Mouse (Mus musculus) right cerebral cortex, adult 18-20 months (tissue): Measurements from ENCODE around the gene Umodl1.

ENCODE experiments used
- DNase-seq: peaks from one replicate; pipeline ENCODE4 v3.0.0; 2022; ENCODE audit warnings: mixed read lengths

Umodl1 gene

DNA sequence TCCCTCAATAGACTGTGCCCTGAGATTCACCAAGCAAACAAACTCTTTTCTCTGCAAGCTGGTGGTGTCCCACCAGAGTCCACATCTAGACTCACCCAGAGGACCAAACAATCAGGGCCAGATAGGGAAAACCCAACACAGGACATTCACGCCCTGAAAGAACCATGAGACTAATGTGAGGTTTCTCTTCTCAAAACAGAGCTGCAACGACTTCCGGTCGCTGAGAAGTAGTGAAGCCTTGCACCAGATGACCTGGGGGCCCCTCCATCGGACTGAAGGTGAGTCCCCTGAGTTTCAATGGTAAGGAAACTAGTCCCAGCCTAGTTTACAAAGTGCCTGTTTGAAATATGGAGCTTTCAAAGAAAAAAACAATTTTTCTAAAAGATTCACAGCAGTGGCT is 48.2 kb downstream of the Umodl1 start:
- DNase-seq = no peak

DNA sequence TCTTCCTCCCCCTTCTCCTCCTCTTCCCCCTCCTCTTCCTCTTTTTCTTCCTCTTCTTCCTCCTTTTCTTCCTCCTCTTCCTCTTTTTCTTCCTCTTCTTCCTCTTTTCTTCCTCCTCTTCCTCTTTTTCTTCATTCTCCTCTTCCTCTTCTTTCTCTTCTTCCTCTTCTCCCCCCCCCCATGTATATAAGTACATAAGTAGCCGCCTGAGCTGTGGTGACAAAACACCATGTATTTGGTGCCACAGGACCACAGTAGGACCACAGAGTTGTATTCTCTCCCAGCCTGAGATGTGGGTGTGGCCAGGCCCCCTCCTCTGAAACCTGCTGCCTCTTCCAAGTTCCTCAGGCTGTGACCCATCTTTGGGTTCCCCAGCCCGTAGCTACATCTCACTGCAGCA is 50.8 kb downstream of the Umodl1 start:
- DNase-seq = no peak

DNA sequence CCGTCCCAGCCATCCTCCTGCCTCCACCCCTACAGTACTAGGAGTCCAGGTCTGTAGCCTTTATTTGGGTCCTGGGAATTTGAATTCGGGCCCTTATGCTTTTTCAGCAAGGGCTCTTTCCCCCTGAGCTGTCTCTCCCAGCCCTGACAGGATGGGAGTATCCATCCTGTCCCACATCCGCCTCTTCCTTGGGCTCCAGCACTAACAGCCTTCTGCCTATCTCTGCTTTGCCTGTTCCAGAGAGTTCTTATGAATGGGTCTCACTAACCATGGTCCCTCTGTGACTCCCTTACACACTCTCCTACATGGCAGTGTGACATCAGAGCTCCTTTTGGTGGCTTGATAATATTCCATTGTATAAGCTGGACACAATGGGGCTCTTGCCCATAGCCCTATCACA is 52.9 kb downstream of the Umodl1 start:
- no peak for DNase-seq

GRCm38 (mm10) chr17:31008416-31008815 is 54.0 kb downstream of the Umodl1 start:
- DNase-seq = no peak

DNA sequence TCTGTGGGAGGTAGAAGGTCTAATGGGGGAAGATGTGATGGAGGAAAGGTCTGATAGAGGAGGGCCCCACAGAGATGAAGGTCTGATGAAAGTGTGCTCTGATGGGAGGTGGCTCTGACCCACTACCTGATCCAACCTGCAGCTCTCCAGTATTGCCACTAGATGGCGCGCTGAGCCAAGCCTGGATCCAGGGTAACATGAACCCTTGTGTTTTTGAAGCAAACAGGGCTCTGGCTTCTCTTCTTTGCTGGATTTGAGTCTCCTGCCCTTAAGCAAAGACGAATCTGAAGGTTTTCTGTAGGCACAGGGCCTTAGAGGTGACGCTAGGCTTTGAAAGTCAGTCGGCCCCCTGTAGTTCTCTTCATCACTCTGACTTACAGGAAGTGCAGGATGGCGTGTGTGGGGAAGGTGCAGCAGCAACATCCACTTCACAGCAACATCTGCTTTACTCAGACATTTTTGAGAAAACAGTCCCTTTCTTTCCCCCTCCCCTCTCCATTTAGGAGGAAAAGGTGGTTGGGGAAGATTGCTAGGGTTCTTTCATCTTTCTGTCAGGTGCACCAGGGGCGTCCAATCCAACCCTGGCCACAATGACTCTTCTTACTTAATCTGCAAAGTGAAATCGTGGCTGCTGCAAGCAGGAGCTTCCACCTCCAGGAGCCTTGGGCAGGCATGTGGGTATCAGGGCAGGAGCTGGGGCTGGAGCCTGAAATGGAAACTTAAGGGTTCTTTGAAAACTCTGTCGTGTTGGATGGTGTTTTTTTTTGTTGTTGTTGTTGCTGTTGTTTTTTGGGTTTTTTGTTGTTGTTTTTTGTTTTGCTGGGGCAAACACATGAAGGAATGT is 57.3 kb downstream of the Umodl1 start:
- DNase-seq = peak; percentile 33

DNA sequence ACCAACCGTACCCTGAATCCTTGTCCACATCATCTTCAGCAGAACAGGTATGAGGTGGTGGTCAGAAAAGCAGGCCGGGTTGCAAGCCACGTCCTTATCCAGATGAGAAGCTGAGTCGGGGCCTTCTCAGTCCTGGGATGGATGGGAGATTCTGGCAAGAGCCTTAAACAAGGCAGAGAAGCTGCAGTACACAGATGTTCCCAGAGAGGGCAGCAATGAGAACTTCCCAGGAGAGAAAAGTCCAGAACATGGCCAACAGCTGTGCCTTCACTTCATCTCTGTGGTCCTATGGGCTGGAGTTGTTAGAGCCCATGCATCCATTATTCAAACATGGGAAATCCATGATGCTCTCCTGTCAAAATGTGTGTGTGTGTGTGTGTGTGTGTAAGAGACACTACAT is 63.8 kb downstream of the Umodl1 start:
- peak; percentile 51 for DNase-seq

- DNase-seq = peak; percentile 56
Observed at GRCm38 (mm10) chr17:31019505-31019904, 65.1 kb downstream of the Umodl1 start.

GRCm38 (mm10) chr17:31020078-31020477 is 65.6 kb downstream of the Umodl1 start:
- DNase-seq = no peak

GRCm38 (mm10) chr17:31021276-31021675 is 66.8 kb downstream of the Umodl1 start:
- peak; percentile 43 for DNase-seq

DNA sequence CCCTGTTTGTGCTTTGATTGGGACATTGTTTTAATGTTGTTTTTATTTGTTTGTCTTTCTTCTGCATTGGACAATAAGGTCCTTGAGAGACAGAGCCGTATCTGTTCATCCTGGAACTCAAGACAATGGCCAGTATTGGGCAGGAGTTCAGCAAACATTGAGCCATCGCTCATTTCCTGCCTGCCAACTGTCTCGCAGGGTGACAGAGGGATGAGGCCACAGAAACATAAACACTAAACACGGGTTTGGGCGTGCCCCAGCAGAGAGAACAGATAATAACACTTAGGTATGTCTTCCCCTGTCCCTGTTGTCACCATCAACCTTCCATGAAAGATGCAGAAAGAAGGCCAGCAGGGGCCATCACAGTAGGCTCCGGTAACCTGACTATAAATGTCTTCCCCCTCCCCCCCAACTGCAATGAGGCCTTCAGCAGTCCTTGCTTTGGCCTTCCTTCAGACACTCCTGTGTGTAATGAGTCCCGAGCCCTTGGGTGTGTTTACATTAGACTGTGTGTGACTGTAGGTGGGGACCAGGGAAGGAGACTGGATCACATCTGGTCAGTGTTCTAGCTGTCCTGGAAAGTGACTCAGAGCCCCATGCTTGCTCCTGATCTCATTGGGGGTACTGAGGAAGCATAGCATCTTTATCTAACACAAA is 69.8 kb downstream of the Umodl1 start:
- no peak for DNase-seq

GRCm38 (mm10) chr17:31024782-31025125 is 70.3 kb downstream of the Umodl1 start:
- no peak for DNase-seq

DNA sequence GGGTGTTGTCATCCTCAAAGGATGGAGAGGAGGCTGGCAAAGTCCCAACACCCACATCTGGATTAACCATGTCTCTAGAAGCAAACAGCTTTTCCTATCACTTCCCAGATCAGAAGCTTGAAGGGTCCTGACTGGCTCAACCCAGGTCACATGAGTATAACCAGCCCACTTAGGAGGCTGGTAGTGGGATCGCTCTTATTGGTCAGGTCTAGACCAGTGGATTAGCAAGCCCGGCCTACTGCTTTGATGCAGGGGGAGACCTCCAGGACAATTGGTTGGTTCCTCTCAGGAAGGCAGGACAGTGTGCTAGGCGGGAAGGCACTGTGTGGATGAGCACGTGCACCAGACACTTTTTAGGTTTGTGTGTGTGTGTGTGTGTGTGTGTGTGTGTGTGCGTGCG is 72.5 kb downstream of the Umodl1 start:
- DNase-seq = no peak

DNA sequence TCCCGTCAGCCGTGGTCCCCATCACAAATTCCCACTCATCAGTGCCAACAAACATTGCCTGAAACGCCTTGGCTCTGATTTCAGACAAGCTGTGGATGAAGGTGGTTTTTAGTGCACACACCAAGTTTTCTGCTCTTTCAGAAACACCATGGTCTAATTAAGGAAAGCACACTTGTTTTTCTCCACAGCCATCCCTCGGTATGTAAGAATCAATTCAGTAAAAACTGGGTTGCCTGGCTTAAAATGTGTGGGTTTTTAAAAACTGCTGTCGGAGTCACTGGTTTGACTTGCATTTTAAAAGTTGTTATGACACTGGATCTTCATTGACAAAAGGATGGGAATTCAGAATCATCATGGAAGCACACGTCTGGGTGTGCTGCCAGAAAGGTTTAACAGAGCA is 73.3 kb downstream of the Umodl1 start:
- no peak for DNase-seq

DNA sequence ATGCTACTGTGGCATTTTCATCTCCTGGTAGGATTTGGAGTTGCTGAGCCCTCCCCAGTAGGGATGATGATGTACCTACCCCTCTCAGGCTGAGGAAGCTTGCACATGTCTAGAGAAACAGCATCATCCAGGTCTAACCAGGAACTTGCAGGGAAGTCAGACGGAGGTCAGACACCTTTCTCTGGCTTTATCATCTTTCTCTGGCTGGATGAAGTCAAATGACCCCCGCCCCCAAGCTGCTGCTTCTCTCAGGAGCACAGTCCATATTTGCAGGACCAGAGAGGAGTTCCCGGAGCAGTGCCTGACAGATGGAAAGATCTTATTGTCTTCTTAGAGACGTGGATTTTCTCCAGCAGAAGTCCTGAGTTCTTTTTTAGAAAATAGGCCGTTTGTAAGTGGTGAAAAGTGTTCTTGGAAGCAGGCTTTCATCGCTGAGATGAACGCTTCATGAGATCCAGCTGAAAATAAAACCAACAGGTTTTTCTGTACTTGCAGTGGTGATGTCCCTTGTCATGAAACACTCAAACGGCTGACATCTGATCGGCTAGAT is 74.5 kb downstream of the Umodl1 start:
- no peak for DNase-seq

DNA sequence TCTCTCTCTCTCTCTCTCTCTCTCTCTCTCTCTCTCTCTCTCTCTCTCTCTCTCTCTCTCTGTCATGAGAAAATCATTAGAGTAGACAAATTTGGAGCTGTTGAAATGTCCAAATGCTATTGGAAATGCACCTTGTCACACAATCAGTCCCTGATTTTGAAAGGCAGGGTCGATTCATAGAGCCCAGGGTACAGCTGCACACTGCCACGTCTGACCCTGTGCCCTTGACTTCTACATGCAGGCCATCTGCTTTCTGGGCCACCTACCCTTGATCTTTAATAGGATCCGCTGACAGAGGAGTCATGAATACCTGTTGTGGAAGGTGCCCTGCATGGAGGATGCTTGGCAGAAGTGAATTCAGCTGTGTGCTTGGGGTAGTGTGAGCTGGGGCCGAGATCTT is 75.0 kb downstream of the Umodl1 start:
- no peak for DNase-seq

- DNase-seq = no peak
Observed at GRCm38 (mm10) chr17:31032341-31032740, 77.9 kb downstream of the Umodl1 start.

GRCm38 (mm10) chr17:31033251-31033650 is 78.8 kb downstream of the Umodl1 start:
- no peak for DNase-seq

DNA sequence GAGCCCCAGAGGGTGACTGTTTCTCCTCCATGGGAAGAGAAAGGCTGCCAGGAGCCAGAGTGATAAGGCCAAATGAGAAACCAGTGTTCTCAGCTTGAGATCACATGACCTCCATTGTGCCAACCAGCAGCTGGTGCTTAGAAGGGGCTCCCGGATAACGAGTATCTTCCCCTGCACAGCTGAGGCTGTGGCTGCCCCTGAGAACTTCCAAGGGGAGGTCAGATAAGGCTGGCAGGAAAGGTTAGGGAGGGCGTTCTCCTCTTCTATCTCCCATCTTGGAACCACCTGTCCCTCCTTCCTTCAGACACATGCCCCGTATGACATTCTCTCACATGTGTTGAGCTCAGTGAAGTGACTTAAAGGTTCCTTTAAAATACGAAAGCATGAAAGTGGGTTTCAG is 79.7 kb downstream of the Umodl1 start:
- no peak for DNase-seq

- no peak for DNase-seq
Observed at GRCm38 (mm10) chr17:31034674-31035356, 80.4 kb downstream of the Umodl1 start.

- peak; percentile 76 for DNase-seq
Observed at GRCm38 (mm10) chr17:31036168-31036876, 81.9 kb downstream of the Umodl1 start.

GRCm38 (mm10) chr17:31037331-31037730 is 82.9 kb downstream of the Umodl1 start:
- no peak for DNase-seq

GRCm38 (mm10) chr17:31038381-31038780 is 83.9 kb downstream of the Umodl1 start:
- DNase-seq = no peak

DNA sequence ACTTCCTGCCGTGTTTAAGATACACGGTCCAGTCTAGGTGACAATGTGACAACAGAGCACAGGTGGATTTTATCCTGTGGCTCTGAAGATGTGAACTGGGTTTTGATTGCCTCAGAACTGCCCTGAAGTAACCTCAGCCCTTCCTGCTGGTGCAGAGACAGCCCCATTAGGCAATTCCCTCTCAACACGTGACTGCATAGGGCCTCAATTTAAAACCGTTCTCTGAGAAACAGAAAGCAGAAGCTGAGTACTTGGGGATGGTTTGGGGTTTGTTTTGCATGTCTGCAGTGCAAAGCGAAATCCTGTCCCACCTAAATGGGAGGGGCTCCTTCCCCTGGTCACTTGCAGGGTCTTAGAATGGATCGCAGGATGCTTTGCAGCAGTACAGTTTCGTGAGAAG is 85.2 kb downstream of the Umodl1 start:
- no peak for DNase-seq
